Mouse (Mus musculus) Muller cell, postnatal 12 days (primary cell): ENCODE measurements at regions not wholly inside any gene's neighbourhood (a gene's known extent, or its start where the extent isn't known, plus 50 kb on each side); places are given as distances from the start of the nearest gene placed in this dataset.

Experiments
- DNase-seq: peaks from one replicate; pipeline ENCODE4 v3.0.0-alpha.2; 2015; ENCODE audit errors: inconsistent ontology term

- DNase-seq: no peak
Measured at GRCm38 (mm10) chr2:50425151-50425550, 128.6 kb upstream of the Mmadhc start.

GRCm38 (mm10) chr2:50419648-50420047, 123.0 kb upstream of the Mmadhc start:
- DNase-seq: no peak

GRCm38 (mm10) chr2:50417643-50418042, 121.0 kb upstream of the Mmadhc start:
- DNase-seq: no peak

GRCm38 (mm10) chr2:50417135-50417534, 120.5 kb upstream of the Mmadhc start:
- no peak for DNase-seq

- no peak for DNase-seq
Measured at GRCm38 (mm10) chr2:50416056-50416455, 119.5 kb upstream of the Mmadhc start.

- peak; percentile 84 for DNase-seq
Measured at GRCm38 (mm10) chr2:50405932-50406331, 109.3 kb upstream of the Mmadhc start.

GRCm38 (mm10) chr2:50403106-50403505, 106.5 kb upstream of the Mmadhc start:
- peak; percentile 61 for DNase-seq

GRCm38 (mm10) chr2:50398576-50398975, 102.0 kb upstream of the Mmadhc start:
- DNase-seq: no peak

- peak; percentile 39 for DNase-seq
Measured at GRCm38 (mm10) chr2:50377609-50378413, 81.2 kb upstream of the Mmadhc start.

GRCm38 (mm10) chr2:50373626-50374025, 77.0 kb upstream of the Mmadhc start:
- DNase-seq: no peak

GRCm38 (mm10) chr2:50373006-50373405, 76.4 kb upstream of the Mmadhc start:
- DNase-seq: no peak

GRCm38 (mm10) chr2:50368831-50369230, 72.2 kb upstream of the Mmadhc start:
- peak; percentile 34 for DNase-seq

- DNase-seq: peak; percentile 55
Measured at GRCm38 (mm10) chr2:50368351-50368750, 71.8 kb upstream of the Mmadhc start.

GRCm38 (mm10) chr2:50365221-50365620, 68.6 kb upstream of the Mmadhc start:
- no peak for DNase-seq

GRCm38 (mm10) chr2:50356089-50356488, 59.5 kb upstream of the Mmadhc start:
- DNase-seq: no peak

GRCm38 (mm10) chr2:50347486-50348265, 51.1 kb upstream of the Mmadhc start:
- DNase-seq: no peak
